Mouse (Mus musculus) bone marrow, adult 2 months (tissue): ENCODE results near the gene Rtl1.
A peak's percentile ranks its signal among the peaks of the same experiment; 100 is the strongest.

Experiments used
- CTCF ChIP-seq: fragments of 200-500 bp; IDR thresholded peaks from 2 replicates; pipeline ENCODE4 v1.5.1; 2011; ENCODE audit warnings: low read length, control low read depth; ENCODE audit not compliant: control insufficient read depth, insufficient read depth
- POLR2A ChIP-seq: fragments of 200-500 bp; IDR thresholded peaks from 2 replicates; pipeline ENCODE4 v1.6.1; 2011; ENCODE audit warnings: low read depth, mild to moderate bottlenecking, control low read depth, low read length, borderline replicate concordance; ENCODE audit not compliant: control insufficient read depth

GRCm38 (mm10) chr12:109608576-109609440, 8.7 kb upstream of the Rtl1 start:
- TF ChIP-seq CTCF (peak; percentile 59), POLR2A (no peak)
